33 mouse cellular contexts compared by ENCODE assay signal in genomic region chr8:45570117-45570516, GRCm38 (mm10).
"Had no signal": no experiment of that assay in that cellular context is flagged by ENCODE, and none has a peak within 500 bp of the region (broad histone marks: within the 10 kb centered on the region; RNA-seq: fewer than 3 reads in every experiment).

No protein-coding gene starts in this region.

- H3K9me3 ChIP-seq: heart, embryonic 15.5 days; hindbrain, embryonic 13.5 days; intestine, embryonic 15.5 days had no signal

- H3K4me2 ChIP-seq: heart, embryonic 12.5 days; heart, embryonic 13.5 days; heart, embryonic 15.5 days; hindbrain, embryonic 12.5 days; hindbrain, embryonic 13.5 days; hindbrain, embryonic 14.5 days; hindbrain, embryonic 15.5 days; intestine, embryonic 15.5 days; kidney, embryonic 15.5 days had no signal

- H3K4me1 ChIP-seq: heart, embryonic 12.5 days; heart, embryonic 13.5 days; hindbrain, embryonic 10.5 days; hindbrain, embryonic 12.5 days; hindbrain, embryonic 13.5 days; hindbrain, embryonic 15.5 days; intestine, embryonic 15.5 days; kidney, embryonic 15.5 days had no signal

- H3K4me3 ChIP-seq: heart, embryonic 12.5 days; heart, embryonic 13.5 days; heart, embryonic 15.5 days; hindbrain, embryonic 10.5 days; hindbrain, embryonic 12.5 days; hindbrain, embryonic 13.5 days; hindbrain, embryonic 15.5 days; intestine, embryonic 15.5 days; kidney, embryonic 15.5 days; layer of hippocampus, adult 2 months; left cerebral cortex, adult 2 months had no signal

- ATAC-seq: hindbrain, embryonic 16.5 days; hindbrain, postnatal 0 days; inflammation-experienced regulatory T-cells, adult 6 months; intestine, embryonic 15.5 days; intestine, embryonic 16.5 days; intestine, postnatal 0 days had no signal

- DNase-seq: heart, postnatal 10 days; heart, postnatal 14 days; heart, postnatal 36 days; kidney, adult 11 months; kidney, adult 18-20 months; kidney, adult 2 months; kidney, adult 8-10 months; kidney, adult 9 months; kidney, postnatal 10 days; kidney, postnatal 14 days; kidney, postnatal 25 days; kidney, postnatal 36 days; kidney, postnatal 4 days; layer of hippocampus, adult 9-11 months; layer of hippocampus, postnatal 36 days had no signal

- H3K9ac ChIP-seq: heart, embryonic 12.5 days; heart, embryonic 13.5 days; heart, embryonic 15.5 days; hindbrain, embryonic 12.5 days; hindbrain, embryonic 13.5 days; hindbrain, embryonic 14.5 days; hindbrain, embryonic 15.5 days; intestine, embryonic 15.5 days; kidney, embryonic 15.5 days had no signal

- H3K27me3 ChIP-seq: heart, embryonic 12.5 days; heart, embryonic 13.5 days; heart, embryonic 15.5 days; hindbrain, embryonic 12.5 days; hindbrain, embryonic 13.5 days; hindbrain, embryonic 15.5 days; intestine, embryonic 15.5 days; kidney, embryonic 15.5 days had no signal

- H3K36me3 ChIP-seq: heart, embryonic 12.5 days; heart, embryonic 13.5 days; heart, embryonic 15.5 days; hindbrain, embryonic 10.5 days; hindbrain, embryonic 12.5 days; hindbrain, embryonic 15.5 days; intestine, embryonic 15.5 days; kidney, embryonic 15.5 days had no signal

- H3K27ac ChIP-seq: heart, embryonic 13.5 days; heart, embryonic 15.5 days; hindbrain, embryonic 10.5 days; hindbrain, embryonic 12.5 days; hindbrain, embryonic 13.5 days; hindbrain, embryonic 14.5 days; hindbrain, embryonic 15.5 days; hindbrain, postnatal 0 days; intestine, embryonic 15.5 days; kidney, embryonic 15.5 days; kidney, postnatal 0 days; layer of hippocampus, adult 2 months; left cerebral cortex, adult 2 months had no signal
